Mouse (Mus musculus) thymus, postnatal 36 days (tissue): ENCODE measurements at regions not wholly inside any gene's neighbourhood (a gene's known extent, or its start where the extent isn't known, plus 50 kb on each side); places are given as distances from the start of the nearest gene placed in this dataset.

Experiments used
- DNase-seq, 2 experiments: peaks; one replicate each; pipeline ENCODE4 v3.0.0; 2022; ENCODE audit warnings: mixed read lengths in 2 of 2

- DNase-seq, result peak; percentile 65 to 73
Observed at GRCm38 (mm10) chr5:64610562-64611405, 192.4 kb upstream of the Klf3 start.

GRCm38 (mm10) chr5:64612017-64612416 is 191.2 kb upstream of the Klf3 start:
- no peak for DNase-seq

DNA sequence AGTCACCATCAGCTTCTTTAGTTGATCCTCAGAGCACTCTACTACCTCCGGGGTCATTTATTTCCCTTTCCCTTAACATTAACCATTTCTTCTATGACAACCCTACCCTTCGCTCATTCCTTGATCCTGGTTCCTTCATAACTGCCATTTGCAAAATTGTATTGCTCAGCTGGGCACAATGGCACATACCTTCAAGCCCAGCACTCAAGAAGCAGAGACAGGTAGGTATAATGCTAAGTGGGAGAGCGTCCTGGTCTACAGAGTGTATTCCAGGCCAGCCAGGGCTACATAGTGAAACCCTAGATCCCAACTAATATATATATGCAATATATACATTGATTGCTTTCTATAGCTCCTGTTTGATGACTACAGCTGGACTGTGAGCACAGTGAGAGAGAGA is 189.5 kb upstream of the Klf3 start:
- DNase-seq, result no peak

DNA sequence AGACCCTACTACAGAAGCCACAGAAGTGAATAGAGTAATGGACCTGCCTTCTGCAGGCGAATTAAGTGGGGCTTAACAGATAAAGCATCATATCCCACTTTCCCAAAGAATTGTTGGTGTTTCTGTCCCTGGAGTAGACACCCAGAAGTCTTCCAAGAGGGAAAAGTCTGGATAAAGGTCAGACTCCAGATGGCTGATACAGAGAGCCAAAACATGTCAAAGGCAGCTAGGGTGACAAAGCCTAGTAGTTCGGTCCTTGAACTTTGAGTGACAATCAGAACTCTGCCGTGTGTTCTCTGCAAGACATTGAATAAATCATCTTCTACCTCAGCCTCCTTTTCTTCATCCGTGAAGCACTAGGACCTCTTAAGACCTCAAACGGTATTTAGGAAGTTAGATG is 185.1 kb upstream of the Klf3 start:
- no peak for DNase-seq

GRCm38 (mm10) chr5:64619752-64620151 is 183.4 kb upstream of the Klf3 start:
- DNase-seq, result no peak

- DNase-seq, result no peak
Observed at GRCm38 (mm10) chr5:64620726-64621125, 182.5 kb upstream of the Klf3 start.

DNA sequence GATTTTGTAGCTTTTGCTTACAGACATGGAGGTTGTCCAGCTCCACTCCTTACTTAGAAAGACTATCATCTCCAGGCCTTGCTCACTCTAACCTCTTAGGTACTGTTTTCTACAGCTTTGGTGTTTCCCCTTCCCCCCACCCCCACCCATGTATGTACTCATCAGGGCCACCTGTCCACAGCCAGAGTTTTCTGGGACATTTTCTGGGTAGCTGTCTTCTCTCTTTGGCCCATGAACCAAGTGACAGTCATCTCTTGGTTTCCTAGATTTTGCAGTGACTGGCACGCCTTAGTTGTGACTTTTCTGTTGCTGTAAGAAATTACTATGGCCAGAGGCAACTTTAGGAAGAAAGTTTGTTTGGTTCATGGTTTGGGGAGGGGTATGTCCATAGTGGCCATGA is 181.8 kb upstream of the Klf3 start:
- no peak for DNase-seq

DNA sequence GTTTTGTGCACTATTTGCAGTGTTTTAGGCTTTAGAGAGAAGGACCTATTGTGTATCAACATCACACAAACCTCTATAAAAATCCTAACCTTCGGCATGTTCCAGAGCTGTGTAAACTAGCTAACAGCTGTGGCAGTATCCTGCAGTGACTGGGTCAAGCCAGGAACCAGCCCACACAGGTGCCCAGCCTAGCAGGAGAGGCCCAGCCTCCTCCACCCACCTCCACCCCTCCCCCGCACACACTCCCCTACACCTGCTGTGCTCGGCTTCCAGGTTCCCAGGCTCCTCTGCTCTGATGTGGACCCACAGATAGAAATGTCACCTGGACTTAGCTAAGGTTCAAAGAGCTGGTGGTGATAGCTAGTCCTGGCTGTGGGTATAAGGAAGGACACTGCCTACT is 179.5 kb upstream of the Klf3 start:
- DNase-seq, result peak; percentile 77 to 78

GRCm38 (mm10) chr5:64624205-64624604 is 179.0 kb upstream of the Klf3 start:
- no peak for DNase-seq

- DNase-seq, result no peak
Observed at GRCm38 (mm10) chr5:64625421-64625820, 177.8 kb upstream of the Klf3 start.

DNA sequence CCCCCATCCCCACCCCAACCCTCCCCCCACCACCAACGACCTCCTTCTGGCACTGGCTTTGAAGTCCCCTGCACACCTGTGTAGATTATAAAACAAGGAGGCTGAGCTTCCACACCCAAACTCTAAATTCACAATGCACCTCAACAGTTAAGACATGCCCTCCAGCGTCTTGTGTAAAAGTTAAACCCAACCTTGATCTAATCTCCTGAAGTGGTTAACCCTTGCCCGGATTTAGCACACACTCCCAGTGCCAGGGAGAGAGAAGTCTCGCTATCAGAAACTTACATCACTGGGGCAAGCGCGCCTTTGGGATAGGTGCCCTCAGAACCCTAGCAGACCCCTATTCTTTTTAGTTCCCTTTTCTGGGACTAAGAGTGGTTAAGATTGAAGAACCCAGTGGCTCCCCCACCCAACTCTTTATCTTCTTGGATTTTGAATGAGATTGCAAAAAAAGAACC is 177.3 kb upstream of the Klf3 start:
- DNase-seq, result peak; percentile 63 to 70

GRCm38 (mm10) chr5:64626351-64626750 is 176.8 kb upstream of the Klf3 start:
- peak; percentile 80 to 92 for DNase-seq

- no peak for DNase-seq
Observed at GRCm38 (mm10) chr5:64630582-64630981, 172.6 kb upstream of the Klf3 start.

DNA sequence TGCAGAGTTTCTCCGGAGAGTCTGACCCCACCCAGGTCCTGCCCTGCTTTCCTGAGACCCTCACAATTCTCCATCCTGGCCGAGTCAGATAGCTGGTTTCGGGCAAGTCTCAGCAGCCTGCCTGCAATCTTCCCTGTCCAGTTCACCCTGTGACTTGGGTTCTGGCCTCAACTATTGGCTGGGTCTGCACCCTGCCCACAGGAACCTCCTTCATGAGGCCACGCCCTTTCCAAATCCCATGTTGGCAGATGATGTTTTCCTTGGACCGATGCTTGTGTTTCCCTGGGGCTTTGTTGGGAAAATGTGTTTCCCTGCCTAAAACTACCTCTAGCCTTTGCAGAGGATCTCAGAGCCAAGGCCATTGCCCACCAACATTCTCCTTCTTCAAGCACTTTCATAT is 171.0 kb upstream of the Klf3 start:
- DNase-seq, result no peak

DNA sequence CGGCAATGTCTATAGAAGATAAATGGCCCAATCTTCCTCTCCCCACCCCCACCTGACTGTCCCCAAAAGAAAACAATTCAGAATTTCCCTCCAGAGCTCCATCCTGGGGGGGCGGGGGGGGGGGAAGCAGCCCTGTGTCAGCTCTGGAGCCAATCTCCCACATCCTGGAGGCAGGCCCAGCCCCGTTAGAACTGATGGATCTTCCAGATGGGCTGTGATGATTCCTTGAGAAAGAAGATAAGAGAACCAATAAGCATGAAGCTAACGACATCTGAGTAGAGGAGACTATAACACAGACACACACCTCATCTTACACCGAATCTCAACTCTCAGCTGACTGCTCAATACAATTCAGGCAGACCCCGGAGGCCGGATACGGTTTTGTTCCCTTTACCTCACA is 169.2 kb upstream of the Klf3 start:
- DNase-seq, result no peak

GRCm38 (mm10) chr5:64634721-64635120 is 168.5 kb upstream of the Klf3 start:
- no peak for DNase-seq

GRCm38 (mm10) chr5:64636301-64636700 is 166.9 kb upstream of the Klf3 start:
- DNase-seq, result no peak

DNA sequence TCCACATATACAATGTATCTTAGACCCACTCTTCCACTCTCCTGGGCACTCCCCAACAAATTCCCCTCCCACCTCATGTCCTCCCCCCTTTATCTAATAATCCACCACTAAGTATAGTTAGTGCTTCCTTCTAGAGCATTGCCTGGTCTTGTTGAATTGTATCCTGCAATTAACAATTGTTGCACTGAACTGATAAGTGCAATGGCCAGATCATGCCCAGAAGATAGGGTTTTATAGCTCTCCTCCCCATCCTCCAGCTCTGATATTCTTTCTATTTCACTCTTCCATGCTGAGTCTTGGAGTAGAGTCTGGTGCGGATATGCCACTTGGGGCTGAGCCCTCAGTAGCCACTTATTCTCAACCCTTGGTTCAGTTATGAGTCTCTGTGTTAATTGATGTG is 159.6 kb upstream of the Klf3 start:
- no peak for DNase-seq

- DNase-seq, result no peak
Observed at GRCm38 (mm10) chr5:64647417-64648125, 155.6 kb upstream of the Klf3 start.

GRCm38 (mm10) chr5:64648492-64648891 is 154.7 kb upstream of the Klf3 start:
- DNase-seq, result no peak

DNA sequence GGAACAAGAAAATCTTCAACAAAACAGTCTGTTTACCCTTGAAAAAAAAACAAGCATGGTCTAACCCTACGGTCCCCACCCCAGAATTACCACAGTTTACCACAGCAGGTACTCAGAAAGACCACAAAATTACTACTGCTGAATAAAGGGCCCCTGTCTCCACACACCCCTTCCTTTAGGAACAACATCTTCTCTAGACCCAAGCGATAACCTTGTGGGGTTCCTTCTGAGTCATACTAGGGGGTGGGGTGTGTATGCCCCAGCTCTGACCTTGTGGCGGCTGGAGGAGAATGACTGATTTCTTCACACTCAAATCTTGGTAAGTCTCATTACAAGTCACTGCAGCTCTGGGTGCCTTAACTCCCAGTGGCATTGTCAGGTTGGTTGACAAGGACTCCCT is 151.8 kb upstream of the Klf3 start:
- DNase-seq, result no peak

DNA sequence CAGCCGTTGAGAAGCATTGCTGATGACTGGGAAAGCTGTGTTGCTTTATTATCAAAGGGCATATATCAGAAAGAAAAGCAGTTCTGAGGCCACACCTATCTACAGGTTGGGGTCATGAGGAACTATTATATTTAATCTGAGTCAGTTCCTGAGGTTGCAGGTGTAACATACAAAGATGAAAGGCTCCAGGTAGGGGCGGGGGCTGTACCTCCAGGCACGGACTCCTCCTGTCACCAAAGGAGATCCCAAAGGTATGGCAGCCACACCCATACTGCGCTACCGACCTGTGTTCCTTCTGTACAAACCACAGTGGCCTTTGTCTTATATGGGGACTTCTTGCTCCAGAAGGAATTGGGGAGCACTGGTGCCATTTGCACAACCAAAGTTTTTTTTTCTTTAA is 149.4 kb upstream of the Klf3 start:
- no peak for DNase-seq

GRCm38 (mm10) chr5:64655286-64655685 is 147.9 kb upstream of the Klf3 start:
- no peak for DNase-seq

- DNase-seq, result no peak
Observed at GRCm38 (mm10) chr5:64661959-64662358, 141.2 kb upstream of the Klf3 start.
